19 mouse cellular contexts compared by ENCODE assay signal in genomic region chr9:123085373-123085772, GRCm38 (mm10). TPM values are rescaled to one million over a fixed set of nuclear protein-coding genes. Genes with fewer than 3 reads are reported as not detected.
DNase-seq lines count a peak whose midpoint lies in the region; ATAC-seq and TF ChIP-seq lines count a peak whose summit lies in the region.
"Had no signal": no experiment of that assay in that cellular context is flagged by ENCODE, and none has a peak within 500 bp of the region (broad histone marks: within the 10 kb centered on the region; RNA-seq: fewer than 3 reads in every experiment).

No protein-coding gene starts in this region.

- H3K9me3 ChIP-seq in lung, embryonic 15.5 days, result no peaks in the 10 kb centered on the region
- H3K9me3 ChIP-seq: embryonic facial prominence, embryonic 13.5 days; forebrain, embryonic 13.5 days; heart, embryonic 13.5 days; hindbrain, embryonic 12.5 days had no signal

- peak; percentile 55 for ATAC-seq in lung, embryonic 15.5 days (ENCODE audit: borderline replicate concordance, extremely low read depth, low FRiP score, low TSS enrichment)
- peak; percentile 34; the same call in 1 of the 2 replicates for ATAC-seq in megakaryocyte, adult 5-6 weeks (ENCODE audit: poor library complexity, severe bottlenecking)
- ATAC-seq: forebrain, embryonic 13.5 days; forebrain, postnatal 0 days had no signal

- TF ChIP-seq CTCF in bone marrow, adult 2 months (IDR thresholded peaks at IDR 0.05; ENCODE audit: control insufficient read depth, insufficient read depth, low read length), result no peak

- H3K36me3 ChIP-seq in lung, embryonic 15.5 days, result peaks cover 77% of the 10 kb centered on the region

- peaks cover 5% of the 10 kb centered on the region for H3K4me1 ChIP-seq in bone marrow, adult 2 months (ENCODE audit: control insufficient read depth, insufficient read depth, low read length)
- no peaks in the 10 kb centered on the region for H3K4me1 ChIP-seq in lung, embryonic 15.5 days
- H3K4me1 ChIP-seq: embryonic facial prominence, embryonic 13.5 days; forebrain, embryonic 13.5 days; heart, embryonic 13.5 days; hindbrain, embryonic 12.5 days had no signal

- 30% methylated on average over 1 of the region's 1 CpGs for WGBS in bone marrow, adult 2 months
- WGBS in lung, embryonic 15.5 days, result 68% methylated on average over 1 of the region's 1 CpGs

- no peak overlapping the region for H3K4me2 ChIP-seq in lung, embryonic 15.5 days
- H3K4me2 ChIP-seq: embryonic facial prominence, embryonic 13.5 days; forebrain, embryonic 13.5 days; heart, embryonic 13.5 days; hindbrain, embryonic 12.5 days had no signal

- no peak for TF ChIP-seq POLR2A in bone marrow, adult 2 months (IDR thresholded peaks at IDR 0.05; ENCODE audit: borderline replicate concordance, control insufficient read depth, low read depth, low read length)

- DNase-seq in lung, postnatal 14 days, result peak; percentile 38
- DNase-seq in heart, postnatal 36 days, result no peak
- DNase-seq in urinary bladder, postnatal 10 days (ENCODE audit: low spot score), result no peak
- DNase-seq in layer of hippocampus, postnatal 36 days, result no peak
- DNase-seq: adrenal gland, postnatal 10 days; cerebellum, adult 18-20 months; cerebellum, adult 9-11 months; cerebellum, postnatal 36 days; forebrain, postnatal 0 days; gastrocnemius, postnatal 25 days; heart, adult 11 months; heart, postnatal 4 days had no signal

- H3K27ac ChIP-seq in bone marrow, adult 2 months (ENCODE audit: control insufficient read depth, insufficient read depth, low read depth, low read length, poor library complexity), result peak overlapping the region; percentile 44; the same call in 1 of the 2 replicates
- no peak overlapping the region for H3K27ac ChIP-seq in lung, embryonic 15.5 days
- H3K27ac ChIP-seq: embryonic facial prominence, embryonic 13.5 days; forebrain, embryonic 13.5 days; heart, embryonic 13.5 days; hindbrain, embryonic 12.5 days had no signal

- no peak overlapping the region for H3K9ac ChIP-seq in lung, embryonic 15.5 days
- H3K9ac ChIP-seq: embryonic facial prominence, embryonic 13.5 days; forebrain, embryonic 13.5 days; forebrain, postnatal 0 days; heart, embryonic 13.5 days; hindbrain, embryonic 12.5 days had no signal

- no peak overlapping the region for H3K4me3 ChIP-seq in bone marrow, adult 2 months (replicated peaks; ENCODE audit: control insufficient read depth, low read depth, low read length)
- H3K4me3 ChIP-seq in lung, embryonic 15.5 days, result no peak overlapping the region
- H3K4me3 ChIP-seq: embryonic facial prominence, embryonic 13.5 days; forebrain, embryonic 13.5 days; heart, embryonic 13.5 days; hindbrain, embryonic 12.5 days had no signal

- intact Hi-C loops in heart, postnatal 36 days (cut with DNase I), result no loop called here

- H3K27me3 ChIP-seq in lung, embryonic 15.5 days, result no peaks in the 10 kb centered on the region
- H3K27me3 ChIP-seq: embryonic facial prominence, embryonic 13.5 days; forebrain, embryonic 13.5 days; heart, embryonic 13.5 days; hindbrain, embryonic 12.5 days had no signal

RNA-seq across cellular contexts. Expression of gene Zdhhc3, which starts 27.6 kb away (rescaled TPM):
- polyA plus RNA-seq in bone marrow, adult 2 months (2011; ENCODE audit: insufficient read depth, insufficient read length, low replicate concordance, missing spikeins), result 19.1 and 36.1 TPM in 2 replicates
- polyA plus RNA-seq in lung, embryonic 15.5 days (2015; fragmentation: Nextera tagmentation; extraction: Ambion mirVana), result 70.2 and 73.1 TPM in 2 replicates
- 32.6 and 45.7 TPM in 2 replicates for total RNA-seq in megakaryocyte, adult 5-6 weeks (2015)
- 33.0 and 39.0 TPM in 2 replicates for total RNA-seq in megakaryocyte, adult 5-6 weeks (2017)
- total RNA-seq in heart, postnatal 36 days (2021), result 10 to 100 TPM; 40.7 to 43.0 TPM
- total RNA-seq in layer of hippocampus, postnatal 36 days (2021), result 10 to 100 TPM; 62.1 to 63.0 TPM

RNA-seq across cellular contexts. Expression of gene Exosc7, which starts 27.6 kb away (rescaled TPM):
- polyA plus RNA-seq in bone marrow, adult 2 months (2011; ENCODE audit: insufficient read depth, insufficient read length, low replicate concordance, missing spikeins), result 29.5 and 44.4 TPM in 2 replicates
- polyA plus RNA-seq in lung, embryonic 15.5 days (2015; fragmentation: Nextera tagmentation; extraction: Ambion mirVana), result 117 and 124 TPM in 2 replicates
- total RNA-seq in megakaryocyte, adult 5-6 weeks (2015), result 38.2 and 44.3 TPM in 2 replicates
- 39.0 and 40.2 TPM in 2 replicates for total RNA-seq in megakaryocyte, adult 5-6 weeks (2017)
- 10 to 100 TPM; 28.6 to 30.0 TPM for total RNA-seq in heart, postnatal 36 days (2021)
- 10 to 100 TPM; 41.1 to 44.5 TPM for total RNA-seq in layer of hippocampus, postnatal 36 days (2021)

RNA-seq across cellular contexts. Expression of gene Tgm4, which starts 50.8 kb away (rescaled TPM):
- 0.47 TPM in 1 of 2 replicates, not detected in the other for polyA plus RNA-seq in bone marrow, adult 2 months (2011; ENCODE audit: insufficient read depth, insufficient read length, low replicate concordance, missing spikeins)
- polyA plus RNA-seq in lung, embryonic 15.5 days (2015; fragmentation: Nextera tagmentation; extraction: Ambion mirVana), result 0.27 and 0.40 TPM in 2 replicates
- total RNA-seq in megakaryocyte, adult 5-6 weeks (2015), result not detected in 2 replicates
- 0.15 TPM in 1 of 2 replicates, not detected in the other for total RNA-seq in megakaryocyte, adult 5-6 weeks (2017)
- not detected for total RNA-seq in heart, postnatal 36 days (2021)
- total RNA-seq in layer of hippocampus, postnatal 36 days (2021), result 1 to 10 TPM; 1.9 to 2.9 TPM
- total RNA-seq: heart, postnatal 4 days had no signal
- polyA plus RNA-seq: forebrain, embryonic 13.5 days had no signal
